Mouse (Mus musculus) effector memory CD4-positive, alpha-beta T cell, adult 7 months (primary cell): ENCODE results near the gene Gjc1. TPM values are rescaled to one million over a fixed set of nuclear protein-coding genes. Genes with fewer than 3 reads are reported as not detected.

Source experiments
- polyA plus RNA-seq: library from polyadenylated mRNA; unstranded; fragments of 100-300 nt; shearing (Covaris generic); gene quantifications from one replicate; pipeline ENCODE4 v1.2.1, GENCODE M21; 2017

Gjc1 gene
- polyA plus RNA-seq = 0.20 TPM

DNA sequence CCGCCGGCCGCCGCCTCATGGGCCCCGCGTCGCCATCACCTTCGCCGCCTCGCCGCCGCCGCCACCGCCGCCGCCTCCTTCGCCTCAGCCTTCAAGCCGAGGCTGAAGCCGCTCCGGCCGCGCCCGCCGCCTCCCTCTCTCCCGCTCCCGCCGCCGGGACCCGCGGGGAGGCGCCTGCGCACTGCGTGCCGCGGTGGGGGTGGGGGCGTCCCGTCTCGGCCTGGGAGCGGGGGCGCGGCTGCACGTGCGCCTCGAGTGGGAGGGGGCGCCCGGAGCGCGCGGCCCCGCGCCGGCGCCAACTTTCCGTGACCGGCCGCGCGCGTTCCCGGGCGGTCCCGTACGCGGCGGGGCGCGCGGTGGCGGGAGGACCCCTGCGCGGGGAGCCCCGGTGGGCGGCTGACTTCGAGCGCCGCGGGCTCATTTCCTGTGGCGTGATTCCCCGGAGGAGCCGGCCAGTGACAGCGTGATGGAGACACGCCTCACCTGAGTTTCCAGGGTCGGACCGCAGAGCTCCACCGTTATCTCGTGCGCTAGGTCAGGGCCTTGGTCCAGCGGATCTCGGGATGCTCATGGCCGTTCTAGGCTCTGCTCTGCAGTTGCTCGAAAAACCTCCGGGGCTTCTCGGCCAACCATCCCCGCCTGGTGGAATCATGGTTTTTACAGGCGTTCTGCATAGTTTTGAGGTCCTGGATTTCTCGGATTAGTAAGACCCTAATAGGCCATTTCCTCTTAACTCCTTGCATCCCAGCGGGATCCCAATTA is at the start of gene Gjc1:
Gene Gjc1, minus strand, starts transcription at position 680 of the 762 bp plus-strand sequence.

DNA sequence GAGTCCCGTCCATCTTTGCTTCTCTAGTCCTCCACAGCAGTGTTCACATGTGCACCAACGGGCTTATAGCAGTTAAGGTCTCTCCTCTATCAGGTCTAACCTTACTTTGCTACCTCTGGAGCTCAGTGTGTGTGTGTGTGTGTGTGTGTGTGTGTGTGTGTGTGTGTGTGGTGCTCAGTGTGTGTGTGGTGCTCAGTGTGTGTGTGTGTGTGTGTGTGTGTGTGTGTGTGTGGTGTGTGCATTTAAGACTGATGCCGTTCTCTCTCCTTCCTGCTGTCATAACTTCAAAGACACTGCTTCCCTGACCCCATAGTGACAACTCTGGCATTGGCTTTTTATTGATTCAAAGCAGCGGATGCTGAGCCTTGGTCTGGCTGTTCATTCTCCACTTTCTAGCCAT is 16.0 kb upstream of the Gjc1 start, which contains the start of gene Higd1b:
Gene Higd1b, plus strand, starts transcription at position 301 of the 400 bp plus-strand sequence.

DNA sequence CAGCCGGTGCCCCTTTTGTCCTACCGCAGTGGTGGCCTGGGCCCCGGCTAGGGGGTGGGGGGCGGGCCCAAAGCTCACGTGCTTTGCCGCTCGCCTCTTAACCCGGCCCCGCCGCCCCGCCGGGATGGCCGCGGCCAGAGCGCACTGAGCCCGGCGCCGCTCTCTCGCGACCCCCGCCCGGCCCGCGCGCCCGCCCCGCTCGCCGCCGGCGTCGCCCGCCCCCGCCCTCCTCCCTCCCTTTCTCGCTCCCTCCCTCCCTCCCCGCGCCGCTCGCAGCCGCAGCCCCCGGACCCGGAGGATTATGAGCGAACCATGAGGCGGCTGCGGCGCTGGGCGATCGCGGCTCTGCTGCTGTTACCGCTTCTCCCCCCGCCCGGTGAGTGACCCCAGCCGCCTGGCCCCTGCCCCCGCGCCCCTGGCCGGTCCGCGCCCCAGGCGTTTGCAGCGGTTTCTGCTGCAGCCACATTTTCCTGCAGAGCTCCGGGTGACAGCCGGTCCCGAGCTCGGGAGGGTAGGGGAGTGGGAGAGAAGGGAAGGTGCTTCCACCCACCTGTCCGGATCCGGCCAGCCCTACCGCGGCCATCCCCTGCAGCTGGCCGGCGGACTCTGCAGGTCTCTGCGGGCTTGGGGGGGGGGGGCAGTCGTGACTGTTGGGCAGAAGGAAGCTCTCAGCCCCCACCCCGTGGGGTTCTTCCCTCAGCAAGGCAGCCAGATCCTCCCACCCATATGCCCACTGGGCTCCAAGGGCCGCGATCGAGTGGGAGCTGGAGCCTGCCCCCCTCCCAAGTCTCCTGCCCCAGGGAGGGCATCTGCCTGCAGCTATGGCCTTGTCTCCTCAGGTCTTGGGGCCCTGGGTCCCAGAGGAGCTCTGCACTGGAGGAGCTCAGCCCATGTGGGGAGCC is 57.9 kb downstream of the Gjc1 start, which contains the start of gene Adam11:
Gene Adam11, plus strand, starts transcription at position 131 of the 902 bp plus-strand sequence.

Other genes starting within 250 kb of the Gjc1 start
- not detected for gene Gm11627, start 240.2 kb downstream of the Gjc1 start, polyA plus RNA-seq
- gene Fzd2, start 215.3 kb downstream of the Gjc1 start, polyA plus RNA-seq = not detected
- gene Meioc, start 156.0 kb downstream of the Gjc1 start, polyA plus RNA-seq = not detected
- 34.4 TPM for gene Ccdc43, start 121.9 kb downstream of the Gjc1 start, polyA plus RNA-seq
- 0.20 TPM for gene Adam11, start 58.3 kb downstream of the Gjc1 start, polyA plus RNA-seq
- gene Higd1b, start 16.1 kb upstream of the Gjc1 start, polyA plus RNA-seq = not detected
- 122 TPM for gene Eftud2, start 61.3 kb upstream of the Gjc1 start, polyA plus RNA-seq
- not detected for gene Ccdc103, start 61.5 kb upstream of the Gjc1 start, polyA plus RNA-seq
- not detected for gene Fam187a, start 65.5 kb upstream of the Gjc1 start, polyA plus RNA-seq
- not detected for gene Gfap, start 81.2 kb upstream of the Gjc1 start, polyA plus RNA-seq
- gene Kif18b, start 105.4 kb upstream of the Gjc1 start, polyA plus RNA-seq = 0.89 TPM
- gene C1ql1, start 127.0 kb upstream of the Gjc1 start, polyA plus RNA-seq = not detected
- gene Nmt1, start 208.5 kb upstream of the Gjc1 start, polyA plus RNA-seq = 72.9 TPM
- gene Dcakd, start 208.6 kb upstream of the Gjc1 start, polyA plus RNA-seq = 8.9 TPM